Mouse (Mus musculus) T-cell, adult 66 days (primary cell): ENCODE measurements around the gene Ppp1r14a. TPM values are rescaled to one million over a fixed set of nuclear protein-coding genes. Genes with fewer than 3 reads are reported as not detected.

Source experiments
- total RNA-seq, 2 experiments: library from RNA; stranded (reverse); gene quantifications; 3 replicates in 1 of 2; 4 replicates in 1 of 2; pipeline ENCODE4 v1.2.4; 2023

Gene Ppp1r14a
- not detected for total RNA-seq

GRCm38 (mm10) chr7:29288942-29289638, at the start of gene Ppp1r14a:
TSS of gene Ppp1r14a (plus strand) at chr7:29289308.

GRCm38 (mm10) chr7:29248261-29248841, 40.8 kb upstream of the Ppp1r14a start, which contains the start of gene 2200002D01Rik:
TSS of gene 2200002D01Rik (minus strand) at chr7:29248466.

GRCm38 (mm10) chr7:29281201-29282073, 7.7 kb upstream of the Ppp1r14a start, which contains the start of gene Spint2:
TSS of gene Spint2 (minus strand) at chr7:29281912.

GRCm38 (mm10) chr7:29303738-29304462, 14.8 kb downstream of the Ppp1r14a start, which contains the start of gene Dpf1:
TSS of gene Dpf1 (plus strand) at chr7:29303951.

Other genes starting within 250 kb of the Ppp1r14a start
- under 1 TPM; 0.03 TPM for gene Ryr1, start 164.1 kb upstream of the Ppp1r14a start, total RNA-seq
- gene Rasgrp4, start 154.5 kb upstream of the Ppp1r14a start, total RNA-seq, result 1 to 10 TPM; 2.1 to 2.3 TPM
- gene Fam98c, start 133.1 kb upstream of the Ppp1r14a start, total RNA-seq, result 10 to 100 TPM; 35.8 to 38.2 TPM
- gene Ggn, start 119.1 kb upstream of the Ppp1r14a start, total RNA-seq, result not detected
- gene Spred3, start 118.9 kb upstream of the Ppp1r14a start, total RNA-seq, result 1 to 10 TPM; 1.3 to 4.0 TPM
- gene Psmd8, start 108.6 kb upstream of the Ppp1r14a start, total RNA-seq, result 100 to 1,000 TPM; 133 to 146 TPM
- gene Catsperg1, start 75.3 kb upstream of the Ppp1r14a start, total RNA-seq, result under 1 TPM; 0.67 to 0.89 TPM
- gene Kcnk6, start 56.8 kb upstream of the Ppp1r14a start, total RNA-seq, result 1 to 10 TPM in 1 of 2 experiments, under 1 TPM in 1; 0.50 to 1.2 TPM
- gene Yif1b, start 51.0 kb upstream of the Ppp1r14a start, total RNA-seq, result 10 to 100 TPM; 23.8 to 24.2 TPM
- gene 2200002D01Rik, start 40.8 kb upstream of the Ppp1r14a start, total RNA-seq, result 1 to 10 TPM; 3.1 to 5.9 TPM
- 10 to 100 TPM; 72.2 to 76.1 TPM for gene Spint2, start 7.4 kb upstream of the Ppp1r14a start, total RNA-seq
- gene Dpf1, start 14.6 kb downstream of the Ppp1r14a start, total RNA-seq, result not detected
- gene Sipa1l3, start 229.3 kb downstream of the Ppp1r14a start, total RNA-seq, result 10 to 100 TPM; 52.3 to 58.8 TPM